Mouse (Mus musculus) CH12.LX (cell line): ENCODE measurements at regions not wholly inside any gene's neighbourhood (a gene's known extent, or its start where the extent isn't known, plus 50 kb on each side); places are given as distances from the start of the nearest gene placed in this dataset.

Experiments used
- EP300 ChIP-seq: IDR thresholded peaks from 2 replicates; pipeline ENCODE4 v1.6.1; 2011; ENCODE audit warnings: low read length, improper control_type of control experiment
- MEF2A ChIP-seq: IDR thresholded peaks from 2 replicates; pipeline ENCODE4 v1.6.1; 2014; ENCODE audit warnings: low read depth, mild to moderate bottlenecking, inconsistent platforms, low read length, improper control_type of control experiment, borderline replicate concordance
- UBTF ChIP-seq: IDR thresholded peaks from 2 replicates; pipeline ENCODE4 v1.6.1; 2012; ENCODE audit warnings: low read depth, mild to moderate bottlenecking, inconsistent platforms, low read length, improper control_type of control experiment, moderate library complexity

DNA sequence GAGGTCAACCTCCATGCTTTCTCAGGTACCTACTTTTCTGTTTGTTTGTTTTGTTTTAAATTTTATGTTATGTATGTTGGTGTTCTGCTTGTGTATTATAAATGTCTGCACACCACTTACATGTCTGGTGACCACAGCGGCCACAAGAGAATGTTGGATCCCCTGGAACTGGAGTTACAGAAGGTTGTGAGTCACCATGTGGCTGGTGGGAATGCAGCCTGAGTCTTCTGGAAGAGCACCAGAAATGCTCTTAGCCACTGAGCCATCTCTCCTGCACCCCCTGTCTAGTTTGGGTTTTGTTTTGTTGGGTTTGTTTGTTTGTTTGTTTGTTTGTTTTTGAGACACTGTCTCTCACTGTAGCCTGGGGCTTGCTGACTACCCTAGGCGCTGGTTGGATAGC is 52.6 kb upstream of the Tln2 start:
- TF ChIP-seq UBTF, result no peak
- TF ChIP-seq EP300, result no peak
- TF ChIP-seq MEF2A, result no peak
